Mouse (Mus musculus) retina, adult 2 months (tissue): ENCODE results near the gene Cish.

ENCODE experiments used
- DNase-seq: peaks from one replicate; pipeline ENCODE4 v3.0.0-alpha.2; 2012; ENCODE audit warnings: low read depth, low spot score

The Cish gene

DNA sequence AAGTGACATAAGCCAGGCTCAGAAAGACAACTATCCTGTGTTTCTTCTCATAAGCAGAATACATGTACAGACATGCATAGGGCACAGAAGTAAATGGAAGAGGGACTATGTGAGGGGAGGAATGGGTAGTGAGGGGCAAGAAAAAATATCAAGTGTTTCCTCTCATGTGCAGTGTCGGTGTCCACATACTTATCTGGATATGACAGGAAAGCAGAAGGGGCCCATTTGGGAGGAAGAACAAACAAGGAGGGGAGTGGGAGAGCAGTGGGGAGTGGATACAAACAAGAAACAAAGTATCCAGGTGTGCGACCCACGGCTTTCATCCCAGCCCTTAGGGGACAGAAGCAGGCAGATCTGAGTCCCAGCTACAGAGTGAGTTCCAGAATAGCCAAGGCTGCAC is 18.1 kb downstream of the Cish start:
- DNase-seq, result no peak

DNA sequence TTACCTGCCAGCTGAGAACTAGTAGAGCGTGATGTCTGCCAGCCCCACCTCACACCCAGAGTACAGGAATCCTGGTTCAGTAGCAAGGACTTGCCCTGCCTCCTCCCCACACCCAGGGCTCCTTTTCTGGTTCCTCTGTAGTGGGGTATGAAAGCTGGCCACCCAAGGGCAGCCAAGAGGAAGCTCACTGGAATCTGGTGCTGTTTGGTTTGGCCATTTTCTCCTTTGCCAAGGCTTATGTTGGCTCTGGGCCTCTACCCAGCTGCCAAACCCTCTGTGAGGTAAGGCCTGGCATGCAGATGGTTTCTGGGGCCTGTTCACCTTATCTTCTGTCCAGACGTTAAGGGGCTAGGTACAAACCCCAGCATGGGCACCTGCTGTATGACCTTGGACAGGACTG is 20.0 kb downstream of the Cish start:
- DNase-seq, result no peak

DNA sequence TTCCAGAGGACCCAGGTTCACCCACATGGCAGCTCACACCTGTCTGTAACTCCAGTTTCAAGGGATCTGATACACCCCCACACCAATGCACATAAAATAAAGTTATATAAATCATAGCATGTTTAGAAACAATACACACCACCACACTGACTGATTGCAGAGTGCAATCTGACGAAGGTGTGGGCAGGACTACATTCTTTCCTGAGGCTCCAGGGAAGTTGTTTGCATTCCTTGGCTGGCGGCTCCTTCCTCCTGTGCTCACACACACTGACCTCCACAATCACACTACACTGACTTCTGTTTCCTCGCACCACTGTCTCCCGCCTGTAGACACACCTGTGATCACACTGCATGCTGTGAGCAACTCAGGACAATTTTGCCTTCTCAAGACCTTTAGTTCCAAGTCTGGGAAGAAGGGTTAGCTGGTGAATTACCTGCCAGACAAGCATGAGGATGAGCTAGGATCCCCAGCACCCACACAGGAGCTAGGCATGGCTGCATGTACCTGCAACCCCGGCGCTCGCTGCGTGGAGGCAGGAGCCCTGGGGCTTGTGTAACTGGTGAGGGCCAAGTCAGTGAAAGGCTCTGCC is 26.7 kb downstream of the Cish start:
- DNase-seq, result no peak

DNA sequence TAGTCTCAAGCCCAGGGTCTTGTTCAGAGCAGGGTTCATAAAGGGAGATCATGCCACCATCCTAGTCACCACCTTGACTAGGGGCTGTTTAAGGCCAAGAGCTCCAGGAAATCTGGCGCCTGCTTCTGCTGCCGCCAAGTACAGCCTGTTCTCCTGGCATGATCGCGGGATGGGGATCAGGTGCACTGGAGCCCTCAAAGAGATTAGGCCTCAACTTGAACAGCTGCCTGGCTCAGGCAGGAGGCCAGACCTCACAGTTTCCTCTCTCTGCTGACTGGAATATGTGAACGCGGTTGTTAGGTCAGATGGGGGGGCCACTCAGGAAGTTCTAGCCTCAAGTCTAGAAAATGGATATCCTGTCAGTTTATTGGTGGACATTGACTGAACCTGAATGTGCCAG is 27.7 kb downstream of the Cish start:
- DNase-seq, result no peak

DNA sequence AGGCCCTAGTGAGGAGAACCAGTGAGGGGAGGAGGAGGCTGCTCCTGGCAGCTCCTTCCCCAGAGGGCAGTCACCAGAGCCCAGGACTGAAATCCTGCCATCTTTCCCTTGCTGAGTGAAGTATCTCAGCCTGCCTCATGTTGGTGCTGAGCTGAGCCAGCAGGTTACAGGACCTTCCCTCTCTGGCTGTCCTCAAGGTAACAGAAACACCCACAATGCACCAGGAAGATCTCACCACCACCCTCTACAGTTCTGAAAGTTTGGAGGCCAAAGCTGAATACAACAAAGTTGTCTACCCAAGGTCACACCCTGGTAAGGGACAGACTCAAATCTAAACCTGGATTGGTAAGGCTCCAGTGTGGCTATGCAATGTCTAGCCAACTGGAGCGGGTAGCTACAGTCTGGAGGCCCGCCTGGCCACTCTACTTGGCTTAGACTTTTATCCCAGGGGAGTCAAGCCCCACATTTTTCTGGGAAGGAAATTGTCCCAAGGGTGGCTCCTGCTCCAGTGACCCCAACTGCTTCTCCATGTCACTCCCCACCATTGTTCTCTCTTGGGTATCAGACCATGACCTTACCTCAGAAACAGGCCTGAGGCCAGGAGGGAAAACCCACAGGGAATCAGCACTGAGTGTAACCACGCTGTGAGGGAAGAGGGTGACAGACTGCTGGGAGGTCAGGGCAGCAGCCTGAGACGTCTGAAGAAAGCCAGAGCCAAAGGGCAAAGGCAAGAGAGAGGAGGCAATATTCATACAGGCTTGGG is 29.2 kb downstream of the Cish start:
- no peak for DNase-seq

DNA sequence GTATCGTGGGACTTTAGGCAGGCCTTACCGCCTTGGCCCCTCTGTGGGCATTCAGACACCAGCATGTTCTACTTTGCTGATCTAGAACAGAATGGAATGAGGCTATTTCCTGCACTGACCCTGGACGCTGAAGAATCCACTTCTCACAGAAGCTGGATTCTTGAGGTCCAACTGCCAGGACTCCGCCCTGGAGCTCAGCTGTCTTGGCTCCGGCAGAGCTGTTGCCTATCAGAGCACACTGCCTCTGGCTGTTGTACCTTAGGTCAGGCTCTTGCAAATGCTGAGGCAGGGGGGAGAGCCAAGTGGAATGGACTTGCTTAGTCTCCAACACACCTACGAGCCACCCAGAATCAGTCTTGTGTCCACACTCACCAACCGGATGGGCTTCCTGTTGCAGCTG is 30.1 kb downstream of the Cish start:
- DNase-seq, result no peak

DNA sequence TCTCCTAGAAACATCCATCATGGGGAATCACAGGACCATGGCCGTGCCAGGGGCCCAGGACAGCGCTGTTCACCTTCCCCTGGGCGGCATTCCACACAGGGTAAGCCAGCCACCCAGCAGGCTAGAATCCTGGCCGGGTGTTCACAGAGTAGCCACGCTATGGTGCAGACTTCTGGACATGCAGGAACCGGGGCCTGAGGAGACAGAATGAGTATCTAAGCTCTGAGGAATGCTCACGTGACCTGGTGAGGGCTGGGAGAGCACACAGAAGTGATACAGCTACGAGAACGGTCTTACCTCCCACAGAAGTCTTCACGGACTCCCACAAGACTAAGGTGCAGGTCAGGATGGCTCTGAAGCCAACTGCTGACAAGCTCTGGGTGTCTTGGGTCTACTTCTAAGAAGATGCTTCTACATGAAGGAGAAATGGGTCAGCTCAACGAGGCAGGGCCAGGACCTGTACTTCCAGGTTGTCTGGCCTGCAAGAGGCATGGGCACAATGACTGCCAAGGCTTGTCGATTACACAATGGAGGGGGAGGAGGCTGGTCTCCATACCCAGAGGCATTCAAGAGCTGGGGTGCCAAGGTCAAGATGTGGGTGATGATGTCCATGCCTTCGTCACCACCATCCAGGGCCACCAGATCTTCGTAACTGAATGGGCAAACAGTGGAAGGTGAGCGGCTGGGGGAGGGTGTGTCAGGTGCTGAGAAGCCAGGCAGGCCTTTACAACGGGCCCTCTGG is 32.2 kb downstream of the Cish start:
- DNase-seq, result no peak

DNA sequence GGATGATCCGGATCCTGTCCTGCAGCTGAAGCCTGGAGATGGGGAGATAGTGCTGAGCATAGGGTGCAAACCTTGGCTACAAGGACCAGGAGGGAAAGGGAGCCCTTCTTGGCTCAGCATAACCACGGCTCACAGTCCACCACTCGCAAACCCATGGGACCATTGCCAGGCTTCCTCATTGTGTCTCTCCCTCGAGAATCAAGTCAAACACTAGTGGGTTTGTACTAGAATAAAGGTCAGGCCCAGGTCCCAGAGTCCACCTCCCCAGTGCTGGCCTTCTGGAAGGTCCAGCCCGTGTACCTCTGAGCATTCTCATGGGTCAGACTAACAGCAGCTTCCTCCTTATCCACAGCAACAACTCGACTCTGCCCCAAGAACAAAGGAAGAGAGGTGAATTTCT is 35.0 kb downstream of the Cish start:
- no peak for DNase-seq

DNA sequence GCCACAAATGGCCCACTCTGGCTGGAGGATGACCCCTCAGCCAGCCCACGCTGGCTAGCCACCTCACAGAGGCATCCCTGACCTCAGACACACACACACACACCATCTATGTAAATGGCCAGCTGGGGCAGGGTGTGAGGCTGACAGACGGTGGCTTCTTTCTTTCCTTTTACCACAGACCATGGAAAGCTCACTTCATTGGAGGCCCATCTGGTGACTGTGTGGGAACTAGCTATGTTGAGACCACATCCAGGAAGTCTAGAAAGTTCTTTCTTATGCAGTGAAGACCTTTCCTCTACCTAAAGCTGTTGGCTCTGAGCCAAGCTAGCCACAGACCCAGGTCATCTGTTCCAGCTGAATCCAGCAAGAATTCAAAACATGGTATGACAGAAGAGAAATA is 37.9 kb downstream of the Cish start:
- no peak for DNase-seq

DNA sequence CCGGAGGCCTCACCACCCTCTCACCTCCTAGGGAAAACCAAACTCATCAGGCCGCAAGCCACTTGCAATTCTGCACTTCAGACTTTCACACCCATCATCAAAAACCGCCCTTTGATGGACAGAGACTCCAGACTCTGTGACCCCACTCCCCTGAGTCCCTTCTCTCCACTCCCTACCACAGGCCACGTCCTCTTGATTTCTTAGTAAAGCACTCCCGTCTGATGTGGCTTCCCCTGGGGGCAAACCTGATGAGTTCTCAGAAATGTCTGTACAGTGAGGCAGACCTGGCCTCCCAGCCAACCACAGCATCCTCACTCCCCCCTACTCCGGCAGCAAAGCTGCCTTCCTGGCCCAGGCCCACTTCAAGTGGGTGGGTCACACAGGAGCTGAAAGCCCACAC is 38.5 kb downstream of the Cish start:
- no peak for DNase-seq

DNA sequence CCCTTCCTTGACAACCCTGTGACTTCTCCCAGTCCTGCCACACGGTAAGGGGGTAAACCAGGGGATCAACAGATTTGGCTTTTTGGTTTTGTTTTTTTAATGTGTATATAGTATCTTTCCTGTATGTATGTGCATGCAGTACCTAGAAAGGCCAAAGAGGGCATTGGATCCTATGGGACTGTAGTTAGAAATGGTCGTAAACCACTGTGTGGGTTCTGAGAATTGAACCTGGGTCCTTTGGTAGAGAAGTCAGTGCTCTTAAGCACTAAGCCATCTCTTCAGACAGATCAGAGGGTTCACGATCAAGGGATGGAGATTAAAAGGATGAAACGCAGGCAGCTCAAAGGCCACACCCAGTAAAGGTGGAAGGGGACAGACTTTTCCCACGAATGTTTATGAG is 39.2 kb downstream of the Cish start:
- no peak for DNase-seq

DNA sequence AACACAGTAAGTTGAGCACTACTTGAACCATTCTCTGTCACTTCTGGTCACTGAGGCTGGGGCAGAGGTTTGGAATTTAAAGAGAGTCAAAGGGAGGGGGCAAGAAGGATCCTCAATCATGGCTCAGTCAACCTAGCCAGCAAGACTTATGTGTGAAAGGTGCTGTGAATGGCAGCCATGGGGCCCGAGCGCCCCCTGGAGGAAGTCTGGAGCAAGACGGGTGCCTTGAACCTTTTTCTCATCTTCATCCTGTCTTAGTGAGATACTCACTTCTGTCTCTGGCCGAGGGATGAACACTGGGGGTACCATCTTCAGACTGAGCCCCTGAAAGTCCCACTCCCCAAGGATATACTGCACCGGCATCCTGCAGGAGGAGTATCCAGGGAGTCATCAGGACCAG is 40.1 kb downstream of the Cish start:
- no peak for DNase-seq

DNA sequence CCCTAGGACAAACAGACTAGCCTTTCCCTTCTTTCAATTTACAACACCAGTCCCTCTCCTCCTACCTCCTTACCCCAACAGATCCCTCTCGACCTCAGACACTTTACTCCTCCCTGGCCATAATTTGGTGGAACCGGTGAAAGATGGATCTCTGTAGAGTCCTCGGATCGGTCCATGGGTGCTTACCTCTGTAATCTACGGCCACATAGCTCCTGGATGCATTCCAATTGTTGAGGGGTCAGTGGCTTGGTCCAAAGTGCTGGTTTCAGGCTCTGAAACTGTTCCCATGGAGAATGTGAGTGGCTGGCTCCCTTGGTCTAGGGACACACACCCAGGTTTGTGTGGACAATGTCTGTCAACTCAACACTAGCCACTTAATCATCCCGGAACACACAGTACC is 40.6 kb downstream of the Cish start:
- no peak for DNase-seq

DNA sequence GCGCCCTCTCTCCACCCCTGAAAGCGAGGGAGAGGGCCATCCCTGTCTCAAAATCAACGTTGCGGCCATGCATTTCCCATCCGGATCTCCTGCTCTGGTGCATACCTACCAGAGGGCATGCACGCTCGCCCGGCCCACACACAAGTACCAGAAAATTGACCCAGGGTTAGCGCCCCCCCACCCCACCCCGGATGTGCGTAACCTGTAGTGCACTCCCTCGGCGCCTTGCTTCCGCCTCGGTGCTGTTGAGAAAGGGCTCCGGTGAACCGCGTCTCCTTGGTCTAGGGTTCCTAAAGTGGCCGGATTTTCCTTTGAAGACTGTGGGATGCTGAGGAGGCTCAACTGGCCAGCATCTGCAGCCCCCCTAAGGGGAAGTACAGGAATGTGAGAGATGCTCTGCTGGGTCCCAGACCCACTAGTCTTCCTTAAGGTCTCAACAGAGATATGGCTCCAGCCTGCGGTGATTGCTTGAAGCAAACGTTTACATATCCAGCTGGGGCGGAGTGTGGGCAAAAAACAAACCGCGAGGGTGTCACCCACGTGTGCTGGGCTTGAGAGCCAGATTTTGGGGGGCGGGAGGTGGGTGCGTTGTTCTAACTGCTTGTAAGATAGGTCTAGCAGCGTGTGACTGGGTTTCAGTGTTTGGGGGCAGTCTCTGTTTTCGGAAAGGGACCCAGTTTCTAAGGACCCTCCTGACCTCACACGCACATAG is 42.5 kb downstream of the Cish start, which contains the start of gene Hemk1:
Gene Hemk1 (minus strand): TSS at position 179 of the 712 bp plus-strand sequence.
- peak; percentile 75 for DNase-seq

DNA sequence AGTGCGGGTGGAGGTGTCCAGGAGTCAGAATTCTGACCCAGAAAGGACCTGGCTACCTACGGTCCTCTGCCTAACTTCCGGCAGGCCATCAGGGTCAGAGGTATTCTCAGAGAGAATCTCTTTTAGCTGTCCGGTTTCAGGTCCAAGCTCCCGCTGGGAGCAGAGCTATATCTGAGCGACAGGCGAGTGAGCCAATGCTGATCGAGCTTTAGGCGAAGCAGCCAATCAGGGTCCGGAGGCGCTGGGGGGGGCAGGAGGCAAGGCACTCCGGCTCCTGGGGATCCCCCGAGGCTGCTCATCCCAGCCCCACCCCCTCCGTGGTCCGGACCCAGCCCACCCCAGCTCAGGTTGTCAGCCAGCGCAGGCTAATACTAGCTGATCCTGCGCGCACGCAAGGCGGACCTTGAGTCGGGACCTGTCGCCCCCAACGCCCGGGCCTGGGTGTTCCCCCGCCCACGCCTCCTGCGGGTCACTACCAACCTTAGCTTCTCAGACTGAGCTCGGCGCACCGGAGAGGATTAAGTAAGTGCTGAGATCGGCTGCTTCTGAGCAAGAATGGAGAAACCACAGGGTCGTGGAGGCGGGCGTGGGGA is 44.5 kb downstream of the Cish start, which contains the start of gene 6430571L13Rik:
Gene 6430571L13Rik (plus strand): TSS at position 336 of the 593 bp plus-strand sequence.
- DNase-seq, result peak; percentile 98

DNA sequence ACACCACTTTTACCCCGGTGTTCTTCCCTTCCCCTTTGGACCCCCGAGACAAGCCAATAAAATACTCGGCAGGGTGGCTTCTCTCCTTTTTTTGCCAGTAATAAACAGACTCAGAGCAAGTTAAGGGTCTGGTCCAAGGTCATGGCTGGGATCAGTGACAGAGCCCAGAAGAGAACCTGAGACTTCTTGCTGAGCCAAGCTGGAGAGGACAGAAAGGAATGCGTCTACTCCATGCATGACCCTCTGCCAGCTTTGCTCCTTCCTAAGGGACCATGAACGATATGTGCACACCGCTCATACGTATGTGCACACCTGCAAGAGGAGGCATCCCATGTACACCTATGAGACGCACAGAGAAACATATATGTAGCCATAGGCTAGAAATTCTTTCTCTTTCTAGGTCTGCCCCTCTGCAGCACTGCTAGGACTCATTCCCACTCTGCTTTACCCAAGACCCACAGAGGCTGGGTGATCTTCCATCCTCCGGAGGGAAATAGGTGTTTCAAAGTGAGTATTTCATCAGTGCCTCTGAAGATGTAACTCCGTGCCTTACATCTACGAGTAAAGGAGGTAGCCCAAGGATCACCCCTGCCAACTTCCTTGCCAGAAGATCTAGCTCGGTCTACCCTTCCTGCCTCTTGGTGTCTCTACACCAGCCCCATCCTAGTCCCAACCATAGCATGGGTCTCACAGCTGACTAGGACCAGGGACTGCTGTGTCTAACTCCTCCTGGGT is 45.3 kb downstream of the Cish start:
- DNase-seq, result no peak

DNA sequence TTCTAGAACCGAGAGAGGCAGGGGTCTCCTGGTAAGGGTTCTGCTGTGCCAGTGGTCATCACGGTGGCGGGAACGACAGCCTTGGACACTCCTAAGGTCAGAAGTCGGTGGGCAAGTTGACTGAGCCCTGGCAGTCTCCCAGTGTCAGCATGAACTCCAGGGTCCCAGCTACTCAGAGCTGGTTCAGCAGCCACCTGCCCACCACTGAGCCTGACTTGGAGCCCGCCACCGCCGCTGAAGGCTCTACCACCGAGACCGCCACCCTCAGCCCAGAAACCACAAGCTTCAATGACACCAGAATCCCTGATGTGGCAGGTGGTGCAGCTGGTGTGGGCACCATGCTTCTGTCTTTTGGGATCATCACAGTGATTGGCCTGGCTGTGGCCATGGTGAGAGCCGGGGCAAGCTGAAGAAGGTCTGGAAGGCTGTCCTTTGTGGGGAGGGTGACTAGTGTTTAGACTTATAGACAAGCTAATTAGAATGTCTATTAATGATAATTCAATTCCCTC is 46.4 kb downstream of the Cish start:
- no peak for DNase-seq

DNA sequence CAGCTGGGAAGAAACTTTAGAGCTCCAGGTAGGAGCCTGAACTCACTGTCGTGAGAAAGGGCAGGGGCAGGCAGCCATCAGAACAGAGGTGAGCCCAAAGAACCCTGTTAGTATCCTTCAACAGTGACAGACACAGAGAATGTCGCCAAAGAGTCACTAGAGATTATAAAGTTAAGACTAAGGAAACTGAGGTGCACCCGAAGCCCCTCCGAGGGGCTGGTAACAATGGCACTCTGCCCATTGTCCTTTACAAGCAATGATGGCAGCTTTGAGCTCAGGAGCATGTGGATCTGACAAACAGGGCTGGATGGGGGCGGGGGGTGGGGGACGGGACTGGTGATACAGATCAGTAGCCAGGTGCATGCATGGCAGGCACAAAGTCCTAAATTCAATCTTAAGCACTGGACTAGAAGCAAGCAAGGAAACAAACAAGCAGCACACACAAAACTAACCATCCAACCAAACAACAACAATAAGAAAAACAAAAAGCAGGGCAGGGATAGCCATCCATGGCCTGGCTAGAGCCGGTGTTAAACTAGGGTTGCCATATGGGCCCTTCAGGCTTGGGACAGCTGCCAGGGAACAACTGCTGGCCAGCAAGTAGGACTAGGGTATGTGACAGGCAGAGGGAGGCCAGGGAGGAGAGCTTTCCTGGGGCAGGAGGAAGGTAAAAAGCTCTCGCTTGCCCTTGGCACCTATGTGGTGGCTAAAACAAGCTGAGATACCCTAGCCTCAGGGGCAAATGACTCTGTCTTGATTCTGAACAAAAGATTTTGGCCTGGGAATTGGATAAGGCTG is 47.5 kb downstream of the Cish start:
- no peak for DNase-seq

DNA sequence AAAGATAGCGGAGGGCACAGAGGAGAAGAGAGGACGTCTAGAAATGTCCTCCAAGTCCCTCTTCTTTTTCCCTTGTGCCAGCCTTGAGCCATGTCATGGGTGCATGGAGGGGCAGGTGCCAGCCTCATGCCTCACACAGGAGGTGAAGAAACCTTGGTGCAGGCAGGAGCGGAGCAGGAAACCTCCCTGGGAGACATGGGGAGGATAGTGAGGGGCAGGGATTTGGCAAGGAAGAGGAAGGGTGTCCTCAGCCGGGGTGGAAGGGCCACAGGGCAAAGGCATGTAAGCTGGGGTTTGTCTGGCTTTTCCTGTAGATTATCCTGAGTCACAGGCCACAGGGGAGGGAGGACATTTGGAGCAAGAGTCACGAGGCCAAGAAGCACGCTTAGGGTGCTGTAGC is 48.2 kb downstream of the Cish start:
- DNase-seq, result no peak

DNA sequence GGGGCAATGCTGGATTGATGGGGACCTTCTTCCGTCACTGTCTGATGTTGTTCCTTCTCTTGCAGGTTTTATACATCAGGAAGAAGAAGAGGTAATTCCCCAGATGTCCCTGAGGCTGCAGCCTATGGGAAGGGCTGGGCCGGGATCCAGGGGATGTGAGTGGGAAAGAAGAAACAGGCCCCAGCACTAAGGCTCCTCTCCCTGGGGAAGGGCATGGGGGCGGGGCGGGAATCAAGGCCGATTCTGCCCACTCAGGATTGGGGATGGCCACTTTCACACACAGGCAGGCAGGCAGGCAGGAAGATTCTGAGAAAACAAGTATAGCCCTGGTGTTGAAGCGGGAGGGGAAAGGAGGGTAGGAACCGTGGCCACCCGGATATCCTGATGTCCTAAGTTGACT is 50.3 kb downstream of the Cish start:
- no peak for DNase-seq
